Mouse (Mus musculus) forebrain, embryonic 11.5 days (tissue): Measurements from ENCODE around the gene Slc30a2. TPM values are rescaled to one million over a fixed set of nuclear protein-coding genes. Genes with fewer than 3 reads are reported as not detected.
"Not testable (repeated sequence)": the region's sequence is repeated elsewhere in the genome, so short reads cannot be mapped to it uniquely, and the experiment has no call there.

ENCODE experiments used
- ATAC-seq: fragments of 200-750 bp; cut with Nextera tagmentation; replicated peaks from 2 replicates; pipeline ENCODE4 v1.8.0; 2017; ENCODE audit warnings: moderate TSS enrichment; ENCODE audit not compliant: low FRiP score
- DNase-seq: peaks from one replicate; pipeline ENCODE4 v3.0.0-alpha.2; 2017; ENCODE audit warnings: low spot score
- H3K27ac ChIP-seq: fragments of 300-500 bp; sonication (generic); 2 replicates; pipeline ENCODE4 v1.5.1; 2014; ENCODE audit warnings: low read depth, low read length
- H3K27me3 ChIP-seq: fragments of 300-500 bp; sonication (generic); 2 replicates; pipeline ENCODE4 v1.6.1; 2014; ENCODE audit warnings: mild to moderate bottlenecking, low read length, mixed read lengths; ENCODE audit not compliant: control insufficient read depth, insufficient read depth
- H3K36me3 ChIP-seq: fragments of 300-500 bp; sonication (generic); 2 replicates; pipeline ENCODE4 v1.6.1; 2014; ENCODE audit warnings: mild to moderate bottlenecking, low read length, moderate library complexity, mixed read lengths; ENCODE audit not compliant: control insufficient read depth, insufficient read depth
- H3K4me1 ChIP-seq: fragments of 300-500 bp; sonication (generic); replicated peaks from 2 replicates; pipeline ENCODE4 v1.6.1; 2014; ENCODE audit warnings: low read length, mixed read lengths; ENCODE audit not compliant: control insufficient read depth, insufficient read depth
- H3K4me2 ChIP-seq: fragments of 300-500 bp; sonication (generic); 2 replicates; pipeline ENCODE4 v1.6.1; 2014; ENCODE audit warnings: low read depth, mild to moderate bottlenecking, low read length, moderate library complexity, mixed read lengths; ENCODE audit not compliant: severe bottlenecking
- H3K4me3 ChIP-seq: fragments of 300-500 bp; sonication (generic); 2 replicates; pipeline ENCODE4 v1.5.1; 2014; ENCODE audit warnings: low read depth, low read length
- H3K9ac ChIP-seq: fragments of 300-500 bp; sonication (generic); 2 replicates; pipeline ENCODE4 v1.6.1; 2014; ENCODE audit warnings: low read length
- H3K9me3 ChIP-seq: fragments of 300-500 bp; sonication (generic); 2 replicates; pipeline ENCODE4 v1.6.1; 2016; ENCODE audit warnings: low read length, mixed read lengths; ENCODE audit not compliant: control insufficient read depth
- WGBS: fragments of 180-500 bp; shearing (Covaris S2); extraction: QIAGEN DNeasy Blood & Tissue Kit; methylation state at CpG from one replicate; pipeline ENCODE4 v1.1.7; 2014; 5-methylcytosine and 5-hydroxymethylcytosine counted together
- polyA plus RNA-seq: library from polyadenylated mRNA; unstranded; fragments of >200 nt; fragmentation: Nextera tagmentation; extraction: Ambion mirVana; gene quantifications from 2 replicates; pipeline ENCODE4 v1.2.1, GENCODE M21; 2014

Gene Slc30a2
- polyA plus RNA-seq, 1 experiment from 2014 or later = not detected

DNA sequence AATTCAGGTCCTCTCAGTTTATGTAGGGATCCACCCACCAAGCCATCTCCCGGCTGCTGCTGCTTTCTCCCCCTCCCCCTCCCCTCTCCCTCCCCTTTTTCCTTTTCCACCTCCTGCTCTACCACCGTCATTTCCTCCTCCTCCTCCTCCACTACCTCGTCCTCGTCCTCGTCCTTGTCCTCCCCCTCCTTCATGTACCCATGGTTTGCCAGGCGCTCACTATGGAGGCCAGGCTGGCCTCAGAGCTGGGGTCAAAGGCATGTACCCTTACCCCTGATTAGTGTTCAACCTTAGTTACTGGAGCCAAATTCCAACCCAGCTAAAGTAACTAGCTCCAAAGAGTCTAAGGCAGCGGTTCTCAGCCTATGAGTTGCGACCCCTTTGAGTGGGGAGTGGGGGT, 14.8 kb upstream of the Slc30a2 start:
- no peaks in the 10 kb centered on the region for H3K27me3 ChIP-seq
- ATAC-seq (no peak), DNase-seq (no peak)
- H3K4me3 ChIP-seq = no peak overlapping the region
- WGBS = 62% methylated on average over 8 of the region's 8 CpGs
- H3K36me3 ChIP-seq = no peaks in the 10 kb centered on the region
- no peak overlapping the region for H3K9ac ChIP-seq
- no peak overlapping the region for H3K27ac ChIP-seq
- H3K4me2 ChIP-seq = no peak overlapping the region
- no peaks in the 10 kb centered on the region for H3K4me1 ChIP-seq
- no peaks in the 10 kb centered on the region for H3K9me3 ChIP-seq

DNA sequence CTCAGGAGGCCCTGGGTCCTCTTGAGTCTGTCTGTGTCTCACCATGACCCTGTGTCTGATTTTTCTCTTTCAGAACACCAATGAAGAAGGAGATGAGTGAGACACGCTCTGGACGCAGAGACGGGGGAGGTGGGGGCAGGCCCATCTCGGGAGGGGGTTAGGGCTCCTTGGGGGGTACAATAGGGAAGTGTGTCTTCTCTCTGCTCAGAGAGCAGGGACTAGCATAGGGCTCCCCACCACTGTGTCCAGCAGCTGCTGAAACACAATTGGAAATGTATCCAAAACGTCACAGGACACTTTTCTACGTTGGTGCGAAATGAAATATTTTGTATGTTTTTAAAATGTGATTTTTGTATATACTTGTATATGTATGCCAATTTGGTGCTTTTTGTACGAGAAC, 14.1 kb upstream of the Slc30a2 start:
- H3K4me1 ChIP-seq = no peaks in the 10 kb centered on the region
- H3K4me2 ChIP-seq = no peak overlapping the region
- no peaks in the 10 kb centered on the region for H3K27me3 ChIP-seq
- H3K9me3 ChIP-seq = no peaks in the 10 kb centered on the region
- 90% methylated on average over 8 of the region's 8 CpGs for WGBS
- H3K27ac ChIP-seq = no peak overlapping the region
- no peaks in the 10 kb centered on the region for H3K36me3 ChIP-seq
- H3K4me3 ChIP-seq = no peak overlapping the region
- DNase-seq (no peak), ATAC-seq (no peak)
- no peak overlapping the region for H3K9ac ChIP-seq

DNA sequence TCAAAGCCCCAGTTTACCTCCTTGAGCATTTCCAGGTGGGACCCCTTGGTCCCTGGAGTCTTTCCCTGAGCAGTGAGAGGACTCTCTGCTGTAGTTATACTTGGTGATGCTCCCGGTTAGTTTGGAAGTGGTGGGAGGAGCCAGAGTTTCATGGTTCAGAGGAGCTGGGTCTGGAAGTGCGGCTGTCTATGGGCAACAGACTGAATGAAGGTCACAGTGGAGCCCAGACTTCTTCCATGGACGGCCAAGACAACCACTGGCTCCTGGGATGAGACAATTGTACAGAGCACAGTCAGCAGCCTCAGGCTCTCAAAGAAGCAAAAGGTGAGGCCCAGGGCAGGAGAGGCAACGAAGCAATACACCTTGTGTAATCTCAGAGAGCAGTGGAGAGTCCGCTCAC, 12.7 kb upstream of the Slc30a2 start:
- Histone ChIP-seq H3K9me3 (no peaks in the 10 kb centered on the region), H3K4me2 (no peak overlapping the region), H3K36me3 (no peaks in the 10 kb centered on the region), H3K4me3 (no peak overlapping the region), H3K4me1 (no peaks in the 10 kb centered on the region), H3K27me3 (no peaks in the 10 kb centered on the region), H3K27ac (no peak overlapping the region), H3K9ac (no peak overlapping the region)
- ATAC-seq = no peak
- no peak for DNase-seq
- WGBS = 67% methylated on average over 5 of the region's 5 CpGs

DNA sequence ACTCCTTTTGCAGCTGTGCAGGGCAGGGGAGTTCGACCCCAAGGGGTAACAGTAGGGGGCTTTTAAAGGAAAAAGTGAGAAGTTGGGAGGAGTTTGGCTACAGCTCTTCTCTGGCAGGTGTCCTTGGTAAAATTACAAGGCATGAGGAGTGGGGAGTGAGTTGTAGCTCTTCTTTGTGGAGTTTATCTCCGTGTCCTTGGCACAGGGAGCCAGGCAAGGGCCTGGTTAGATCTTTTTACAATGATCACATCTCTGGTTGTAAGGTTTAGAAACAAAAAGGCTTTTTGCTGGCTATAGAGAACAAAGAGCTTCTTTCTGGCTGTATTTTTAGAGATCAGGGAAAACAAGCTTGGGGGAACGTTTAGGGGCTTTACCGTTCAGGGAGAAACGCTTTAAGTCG, 1.8 kb upstream of the Slc30a2 start:
- DNase-seq, ATAC-seq, H3K36me3 ChIP-seq, H3K9ac ChIP-seq, H3K4me1 ChIP-seq, H3K27ac ChIP-seq, H3K4me2 ChIP-seq, H3K9me3 ChIP-seq, H3K4me3 ChIP-seq: not testable (repeated sequence)
- peaks cover 28% of the 10 kb centered on the region for H3K27me3 ChIP-seq
- WGBS = 72% methylated on average over 6 of the region's 6 CpGs

DNA sequence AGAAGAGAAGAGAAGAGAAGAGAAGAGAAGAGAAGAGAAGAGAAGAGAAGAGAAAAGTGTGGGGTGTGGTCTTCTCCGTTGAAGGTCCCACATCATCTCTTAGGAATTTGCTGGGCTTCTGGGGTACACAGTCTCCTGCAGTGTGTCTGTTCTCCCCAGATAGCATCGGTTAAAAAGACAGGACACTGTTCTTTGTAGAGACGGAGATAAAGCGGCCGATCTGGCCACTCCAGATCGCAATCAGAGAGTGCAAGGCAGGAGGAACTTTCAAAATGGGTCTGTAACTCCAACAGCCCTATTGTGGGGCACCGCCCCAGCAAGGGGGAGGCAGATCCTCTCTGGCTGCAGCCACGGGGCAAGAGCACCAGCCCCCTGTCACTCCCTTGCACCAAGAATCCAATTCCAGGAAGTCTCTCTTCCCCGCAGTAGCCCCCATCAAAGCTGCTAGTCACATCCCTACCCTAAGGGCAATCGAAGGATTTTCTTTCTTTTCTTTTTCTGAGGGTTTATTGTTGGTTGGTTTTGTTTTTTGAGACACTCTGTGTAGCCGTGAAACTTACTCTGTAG, 685 bp upstream of the Slc30a2 start:
- Histone ChIP-seq H3K27me3 (peaks cover 28% of the 10 kb centered on the region), H3K4me2 (no peak overlapping the region), H3K4me1 (peaks cover 5% of the 10 kb centered on the region; the same call in 1 of the 2 replicates), H3K27ac (no peak overlapping the region), H3K4me3 (no peak overlapping the region), H3K9ac (no peak overlapping the region), H3K9me3 (no peaks in the 10 kb centered on the region; the same call in 1 of the 2 replicates), H3K36me3 (no peaks in the 10 kb centered on the region)
- ATAC-seq (no peak), DNase-seq (no peak)
- 44% methylated on average over 11 of the region's 11 CpGs for WGBS

DNA sequence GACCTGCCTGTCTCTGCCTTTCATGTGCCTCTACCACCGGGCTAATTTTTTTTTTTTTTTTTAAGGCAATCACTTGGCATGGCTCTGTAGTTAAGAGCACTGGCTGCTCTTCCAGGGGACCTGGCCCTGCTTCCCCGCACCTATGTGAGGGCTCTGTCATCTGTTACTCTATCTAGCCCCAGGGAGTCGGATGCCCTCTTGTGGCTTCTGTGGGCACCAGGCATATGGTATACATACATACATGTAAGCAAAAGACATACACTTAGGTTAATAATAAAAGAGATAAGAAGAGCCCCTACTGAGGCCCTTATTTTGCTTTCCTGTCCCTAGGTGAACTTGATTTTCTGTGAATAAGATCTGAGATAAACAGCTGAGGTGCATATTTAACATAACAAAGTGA, 1.6 kb downstream of the Slc30a2 start:
- Histone ChIP-seq H3K4me2 (no peak overlapping the region), H3K27ac (no peak overlapping the region), H3K9me3 (no peaks in the 10 kb centered on the region), H3K9ac (no peak overlapping the region), H3K4me3 (no peak overlapping the region), H3K4me1 (peaks cover 5% of the 10 kb centered on the region; the same call in 1 of the 2 replicates), H3K36me3 (no peaks in the 10 kb centered on the region), H3K27me3 (peaks cover 28% of the 10 kb centered on the region)
- no peak for ATAC-seq
- 50% methylated on average over 3 of the region's 3 CpGs for WGBS
- no peak for DNase-seq

DNA sequence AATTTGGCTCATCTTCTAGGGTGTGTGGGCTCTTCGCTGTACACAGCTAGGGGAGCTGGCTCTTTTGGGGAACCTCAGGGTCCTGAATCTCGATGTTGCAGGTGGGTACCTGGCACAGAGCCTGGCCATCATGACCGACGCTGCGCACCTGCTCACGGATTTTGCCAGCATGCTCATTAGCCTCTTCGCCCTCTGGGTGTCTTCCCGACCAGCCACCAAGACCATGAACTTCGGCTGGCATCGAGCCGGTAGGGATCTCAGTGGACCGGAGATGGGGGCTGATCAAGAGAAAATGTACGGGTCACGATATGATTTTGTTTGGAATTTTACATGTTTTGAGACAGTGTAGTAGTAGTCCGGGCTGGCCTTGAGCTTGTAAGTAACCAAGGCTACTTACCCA, 2.8 kb downstream of the Slc30a2 start:
- peaks cover 28% of the 10 kb centered on the region for H3K27me3 ChIP-seq
- no peak overlapping the region for H3K27ac ChIP-seq
- WGBS = 94% methylated on average over 15 of the region's 15 CpGs
- no peak overlapping the region for H3K9ac ChIP-seq
- no peaks in the 10 kb centered on the region for H3K9me3 ChIP-seq
- H3K4me2 ChIP-seq = no peak overlapping the region
- DNase-seq (no peak), ATAC-seq (no peak)
- H3K36me3 ChIP-seq = no peaks in the 10 kb centered on the region
- H3K4me1 ChIP-seq = peaks cover 5% of the 10 kb centered on the region; the same call in 1 of the 2 replicates
- no peak overlapping the region for H3K4me3 ChIP-seq

DNA sequence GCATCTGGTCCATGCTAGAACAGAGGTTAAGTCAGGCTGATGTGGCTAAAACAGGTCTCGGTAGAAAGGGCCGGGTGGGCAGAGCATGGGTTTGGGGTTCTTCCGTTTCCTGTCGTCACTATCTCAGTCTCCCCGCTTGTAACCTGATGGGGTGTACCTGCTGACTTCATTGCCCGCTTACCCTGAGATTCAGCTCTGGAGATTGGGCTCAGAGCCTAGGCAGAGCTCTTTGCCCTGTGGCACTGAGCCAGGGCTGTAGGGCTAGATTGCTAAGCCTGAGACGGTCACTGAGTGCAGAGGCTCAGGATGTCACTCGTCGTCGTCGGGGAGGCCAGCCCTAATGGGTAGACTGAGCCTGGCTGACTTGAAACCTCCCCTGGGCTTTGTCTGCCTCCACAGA, 5.1 kb downstream of the Slc30a2 start:
- Histone ChIP-seq H3K4me3 (no peak overlapping the region), H3K4me2 (no peak overlapping the region), H3K9me3 (no peaks in the 10 kb centered on the region), H3K27me3 (peaks cover 15% of the 10 kb centered on the region), H3K27ac (no peak overlapping the region), H3K4me1 (peaks cover 5% of the 10 kb centered on the region; the same call in 1 of the 2 replicates), H3K36me3 (no peaks in the 10 kb centered on the region), H3K9ac (no peak overlapping the region)
- WGBS = 82% methylated on average over 11 of the region's 11 CpGs
- ATAC-seq (no peak), DNase-seq (no peak)

DNA sequence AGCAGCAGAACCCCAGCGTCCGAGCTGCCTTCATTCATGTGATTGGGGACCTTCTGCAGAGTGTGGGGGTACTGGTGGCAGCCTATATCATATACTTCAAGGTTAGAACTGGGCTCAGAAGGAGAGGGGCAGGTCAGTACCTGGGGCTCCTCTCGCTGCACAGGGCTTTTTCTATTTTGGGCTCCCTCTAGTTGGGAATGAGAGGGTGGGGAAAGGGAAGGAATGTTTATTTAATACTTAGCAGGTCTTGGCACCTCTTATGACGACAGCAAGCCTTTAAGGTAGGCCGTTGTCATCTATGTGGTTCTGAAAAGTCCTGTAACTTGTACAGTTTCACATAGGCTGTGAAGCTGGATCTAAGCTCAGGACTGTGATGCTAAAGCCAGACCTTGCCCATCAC, 5.6 kb downstream of the Slc30a2 start:
- Histone ChIP-seq H3K4me2 (no peak overlapping the region), H3K9ac (no peak overlapping the region), H3K27me3 (peaks cover 10% of the 10 kb centered on the region), H3K27ac (no peak overlapping the region), H3K4me3 (no peak overlapping the region), H3K4me1 (no peaks in the 10 kb centered on the region), H3K36me3 (no peaks in the 10 kb centered on the region), H3K9me3 (no peaks in the 10 kb centered on the region)
- WGBS = 81% methylated on average over 5 of the region's 5 CpGs
- DNase-seq (no peak), ATAC-seq (no peak)
